Mouse (Mus musculus): ENCODE measurements around the gene Hkdc1. TPM values are rescaled to one million over a fixed set of nuclear protein-coding genes. Genes with fewer than 3 reads are reported as not detected.
A peak's percentile ranks its signal among the peaks of the same experiment; 100 is the strongest.
"Not testable (repeated sequence)": the region's sequence is repeated elsewhere in the genome, so short reads cannot be mapped to it uniquely, and the experiment has no call there.

The Hkdc1 gene
- total RNA-seq (2021), result 1 to 10 TPM in 1 of 2 experiments, not detected in 1; 1.4 TPM
- long read RNA-seq, experiment 1, result 0 reads
- long read RNA-seq, experiment 2, partial matches to known transcripts, result 0 of 3 reads
- long read RNA-seq, experiment 2, other reads (novel, unspliced or antisense), result 1 of 3 reads

- DNase-seq (ENCODE audit: low spot score in 2 of 2), result no peak
Observed at GRCm38 (mm10) chr10:62422255-62422654, at the start of gene Hkdc1. Gene Hkdc1, minus strand, starts transcription at chr10:62422491.

- DNase-seq (ENCODE audit: low spot score in 2 of 2), result no peak
Observed at GRCm38 (mm10) chr10:62471105-62471504, 48.8 kb upstream of the Hkdc1 start.

GRCm38 (mm10) chr10:62469736-62470135 lies 47.4 kb upstream of the Hkdc1 start:
- DNase-seq (ENCODE audit: low spot score in 2 of 2), result no peak

GRCm38 (mm10) chr10:62461321-62461720 lies 39.0 kb upstream of the Hkdc1 start:
- no peak for DNase-seq (ENCODE audit: low spot score in 2 of 2)

GRCm38 (mm10) chr10:62452001-62452400 lies 29.7 kb upstream of the Hkdc1 start:
- not testable (repeated sequence) for DNase-seq (ENCODE audit: low spot score in 2 of 2)

GRCm38 (mm10) chr10:62450280-62450640 lies 28.0 kb upstream of the Hkdc1 start:
- no peak for DNase-seq (ENCODE audit: low spot score in 2 of 2)

- DNase-seq (ENCODE audit: low spot score in 2 of 2), result peak; percentile 79 to 80
Observed at GRCm38 (mm10) chr10:62449364-62450279, 27.3 kb upstream of the Hkdc1 start, which contains the start of the genes 4930507D05Rik and Supv3l1. Gene 4930507D05Rik, plus strand, starts transcription at chr10:62449489. Gene Supv3l1, minus strand, starts transcription at chr10:62449738.

- DNase-seq (ENCODE audit: low spot score in 2 of 2), result no peak
Observed at GRCm38 (mm10) chr10:62430427-62430826, 8.1 kb upstream of the Hkdc1 start.

- no peak for DNase-seq (ENCODE audit: low spot score in 2 of 2)
Observed at GRCm38 (mm10) chr10:62425081-62425871, 3.0 kb upstream of the Hkdc1 start.

GRCm38 (mm10) chr10:62421127-62421526 lies 1.2 kb downstream of the Hkdc1 start:
- DNase-seq (ENCODE audit: low spot score in 2 of 2), result no peak

GRCm38 (mm10) chr10:62420399-62420798 lies 1.9 kb downstream of the Hkdc1 start:
- DNase-seq (ENCODE audit: low spot score in 2 of 2), result no peak

GRCm38 (mm10) chr10:62419422-62419821 lies 2.9 kb downstream of the Hkdc1 start:
- DNase-seq (ENCODE audit: low spot score in 2 of 2), result no peak

GRCm38 (mm10) chr10:62418831-62419356 lies 3.4 kb downstream of the Hkdc1 start:
- no peak for DNase-seq (ENCODE audit: low spot score in 2 of 2)

GRCm38 (mm10) chr10:62413606-62413982 lies 8.7 kb downstream of the Hkdc1 start:
- no peak for DNase-seq (ENCODE audit: low spot score in 2 of 2)

- DNase-seq (ENCODE audit: low spot score in 2 of 2), result no peak
Observed at GRCm38 (mm10) chr10:62412906-62413605, 9.2 kb downstream of the Hkdc1 start.

GRCm38 (mm10) chr10:62411431-62412410 lies 10.6 kb downstream of the Hkdc1 start:
- no peak for DNase-seq (ENCODE audit: low spot score in 2 of 2)

- peak; percentile 18 to 23 for DNase-seq (ENCODE audit: low spot score in 2 of 2)
Observed at GRCm38 (mm10) chr10:62410943-62411342, 11.3 kb downstream of the Hkdc1 start.

GRCm38 (mm10) chr10:62404901-62405300 lies 17.4 kb downstream of the Hkdc1 start:
- DNase-seq (ENCODE audit: low spot score in 2 of 2), result no peak

- DNase-seq (ENCODE audit: low spot score in 2 of 2), result no peak
Observed at GRCm38 (mm10) chr10:62401641-62402111, 20.6 kb downstream of the Hkdc1 start.

Data from adrenal gland, postnatal 4 days (tissue).